Mouse (Mus musculus) midbrain, embryonic 11.5 days (tissue): ENCODE data around the gene Crlf1. TPM values are rescaled to one million over a fixed set of nuclear protein-coding genes. Genes with fewer than 3 reads are reported as not detected.

Source experiments
- ATAC-seq: fragments of 200-750 bp; cut with Nextera tagmentation; 2 replicates; pipeline ENCODE4 v1.8.0; 2017; ENCODE audit warnings: moderate TSS enrichment, moderate library complexity; ENCODE audit not compliant: low FRiP score
- DNase-seq: peaks from one replicate; pipeline ENCODE4 v3.0.0; 2015; ENCODE audit warnings: low spot score; ENCODE audit errors: missing footprints
- H3K27ac ChIP-seq: fragments of 300-500 bp; sonication (generic); 2 replicates; pipeline ENCODE4 v1.5.1; 2014; ENCODE audit warnings: low read depth, low read length
- H3K27me3 ChIP-seq: fragments of 300-500 bp; sonication (generic); 2 replicates; pipeline ENCODE4 v1.6.1; 2014; ENCODE audit warnings: mild to moderate bottlenecking, low read length, moderate library complexity, mixed read lengths; ENCODE audit not compliant: control insufficient read depth, insufficient read depth
- H3K36me3 ChIP-seq: fragments of 300-500 bp; sonication (generic); 2 replicates; pipeline ENCODE4 v1.6.1; 2014; ENCODE audit warnings: mild to moderate bottlenecking, low read length, moderate library complexity, mixed read lengths; ENCODE audit not compliant: control insufficient read depth, insufficient read depth
- H3K4me1 ChIP-seq: fragments of 300-500 bp; sonication (generic); 2 replicates; pipeline ENCODE4 v1.6.1; 2014; ENCODE audit warnings: low read length; ENCODE audit not compliant: control insufficient read depth, insufficient read depth
- H3K4me2 ChIP-seq: fragments of 300-500 bp; sonication (generic); 2 replicates; pipeline ENCODE4 v1.6.1; 2014; ENCODE audit warnings: mild to moderate bottlenecking, moderate library complexity
- H3K4me3 ChIP-seq: fragments of 300-500 bp; sonication (generic); 2 replicates; pipeline ENCODE4 v1.5.1; 2014; ENCODE audit warnings: low read depth, low read length
- H3K9ac ChIP-seq: fragments of 300-500 bp; sonication (generic); 2 replicates; pipeline ENCODE4 v1.6.1; 2014; ENCODE audit warnings: low read length
- H3K9me3 ChIP-seq: fragments of 300-500 bp; sonication (generic); 2 replicates; pipeline ENCODE4 v1.6.1; 2016; ENCODE audit warnings: low read length; ENCODE audit not compliant: control insufficient read depth
- WGBS: fragments of 180-500 bp; shearing (Covaris S2); extraction: QIAGEN DNeasy Blood & Tissue Kit; methylation state at CpG from one replicate; pipeline ENCODE4 v1.1.7; 2014; 5-methylcytosine and 5-hydroxymethylcytosine counted together
- polyA plus RNA-seq: library from polyadenylated mRNA; unstranded; fragments of >200 nt; fragmentation: Nextera tagmentation; extraction: Ambion mirVana; gene quantifications from 2 replicates; pipeline ENCODE4 v1.2.1, GENCODE M21; 2014

The Crlf1 gene
- polyA plus RNA-seq, 1 experiment from 2014 or later = 0.23 TPM

DNA sequence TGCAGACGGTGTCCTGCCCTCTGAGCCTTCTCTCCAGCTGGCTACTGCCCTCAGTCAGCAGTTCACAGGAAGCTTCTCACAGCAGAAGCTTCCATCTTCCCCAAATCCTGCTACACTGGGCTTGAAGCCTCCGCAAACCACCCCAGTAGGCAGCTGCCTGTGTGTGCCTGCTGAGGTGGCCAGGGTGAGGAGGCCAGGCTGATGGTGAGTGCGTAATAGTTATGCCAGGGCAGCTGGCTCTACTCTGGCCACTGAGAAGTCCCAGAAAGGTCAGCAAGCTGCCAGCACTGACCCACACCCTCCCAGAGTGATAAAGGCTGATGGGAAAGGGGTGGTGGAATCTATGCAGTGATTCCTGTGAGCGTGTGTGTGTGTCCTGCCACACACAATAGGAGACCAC is 26.7 kb upstream of the Crlf1 start:
- H3K27me3 ChIP-seq = no peaks in the 10 kb centered on the region
- H3K9me3 ChIP-seq = no peaks in the 10 kb centered on the region
- H3K9ac ChIP-seq = no peak overlapping the region
- no peaks in the 10 kb centered on the region for H3K4me1 ChIP-seq
- H3K4me2 ChIP-seq = no peak overlapping the region
- DNase-seq (peak; percentile 53), ATAC-seq (no peak)
- H3K27ac ChIP-seq = no peak overlapping the region
- 81% methylated on average over 4 of the region's 4 CpGs for WGBS
- H3K4me3 ChIP-seq = no peak overlapping the region
- H3K36me3 ChIP-seq = no peaks in the 10 kb centered on the region

GRCm38 (mm10) chr8:70466771-70467170 is 26.2 kb upstream of the Crlf1 start:
- Histone ChIP-seq H3K4me1 (no peaks in the 10 kb centered on the region), H3K4me3 (no peak overlapping the region), H3K36me3 (no peaks in the 10 kb centered on the region), H3K27me3 (no peaks in the 10 kb centered on the region), H3K9ac (no peak overlapping the region), H3K4me2 (no peak overlapping the region), H3K9me3 (no peaks in the 10 kb centered on the region), H3K27ac (no peak overlapping the region)
- DNase-seq (peak; percentile 14), ATAC-seq (no peak)
- WGBS = 75% methylated on average over 11 of the region's 11 CpGs

GRCm38 (mm10) chr8:70467229-70467725 is 25.7 kb upstream of the Crlf1 start:
- Histone ChIP-seq H3K4me3 (no peak overlapping the region), H3K27ac (no peak overlapping the region), H3K27me3 (no peaks in the 10 kb centered on the region), H3K36me3 (no peaks in the 10 kb centered on the region), H3K9me3 (no peaks in the 10 kb centered on the region), H3K4me1 (no peaks in the 10 kb centered on the region), H3K4me2 (no peak overlapping the region), H3K9ac (no peak overlapping the region)
- 67% methylated on average over 5 of the region's 5 CpGs for WGBS
- DNase-seq (peak; percentile 72), ATAC-seq (no peak)

- no peaks in the 10 kb centered on the region for H3K4me1 ChIP-seq
- no peaks in the 10 kb centered on the region for H3K9me3 ChIP-seq
- 88% methylated on average over 1 of the region's 1 CpGs for WGBS
- H3K9ac ChIP-seq = no peak overlapping the region
- H3K27me3 ChIP-seq = no peaks in the 10 kb centered on the region
- no peak overlapping the region for H3K4me3 ChIP-seq
- peak; percentile 37 for DNase-seq
- H3K4me2 ChIP-seq = no peak overlapping the region
- H3K27ac ChIP-seq = no peak overlapping the region
- ATAC-seq = no peak
- H3K36me3 ChIP-seq = no peaks in the 10 kb centered on the region
These were observed 25.1 kb upstream of the Crlf1 start for GRCm38 (mm10) chr8:70467907-70468306.

GRCm38 (mm10) chr8:70468733-70469132 is 24.2 kb upstream of the Crlf1 start:
- Histone ChIP-seq H3K36me3 (no peaks in the 10 kb centered on the region), H3K27me3 (no peaks in the 10 kb centered on the region), H3K4me2 (no peak overlapping the region), H3K9me3 (no peaks in the 10 kb centered on the region), H3K9ac (no peak overlapping the region), H3K4me3 (no peak overlapping the region), H3K4me1 (no peaks in the 10 kb centered on the region), H3K27ac (no peak overlapping the region)
- peak; percentile 80 for DNase-seq
- WGBS = 90% methylated on average over 4 of the region's 4 CpGs
- no peak for ATAC-seq

- H3K27me3 ChIP-seq = no peaks in the 10 kb centered on the region
- no peak overlapping the region for H3K9ac ChIP-seq
- ATAC-seq = no peak
- H3K36me3 ChIP-seq = no peaks in the 10 kb centered on the region
- H3K4me2 ChIP-seq = no peak overlapping the region
- no peak overlapping the region for H3K4me3 ChIP-seq
- WGBS = 60% methylated on average over 10 of the region's 10 CpGs
- H3K27ac ChIP-seq = no peak overlapping the region
- DNase-seq = peak; percentile 82
- no peaks in the 10 kb centered on the region for H3K4me1 ChIP-seq
- no peaks in the 10 kb centered on the region for H3K9me3 ChIP-seq
These were observed 23.6 kb upstream of the Crlf1 start for GRCm38 (mm10) chr8:70469295-70469916.

- Histone ChIP-seq H3K4me1 (no peaks in the 10 kb centered on the region), H3K27me3 (no peaks in the 10 kb centered on the region), H3K9me3 (no peaks in the 10 kb centered on the region), H3K9ac (no peak overlapping the region), H3K4me3 (no peak overlapping the region), H3K36me3 (no peaks in the 10 kb centered on the region), H3K27ac (no peak overlapping the region), H3K4me2 (no peak overlapping the region)
- DNase-seq (peak; percentile 37), ATAC-seq (no peak)
- 60% methylated on average over 2 of the region's 2 CpGs for WGBS
These were observed 23.0 kb upstream of the Crlf1 start for GRCm38 (mm10) chr8:70469938-70470337.

DNA sequence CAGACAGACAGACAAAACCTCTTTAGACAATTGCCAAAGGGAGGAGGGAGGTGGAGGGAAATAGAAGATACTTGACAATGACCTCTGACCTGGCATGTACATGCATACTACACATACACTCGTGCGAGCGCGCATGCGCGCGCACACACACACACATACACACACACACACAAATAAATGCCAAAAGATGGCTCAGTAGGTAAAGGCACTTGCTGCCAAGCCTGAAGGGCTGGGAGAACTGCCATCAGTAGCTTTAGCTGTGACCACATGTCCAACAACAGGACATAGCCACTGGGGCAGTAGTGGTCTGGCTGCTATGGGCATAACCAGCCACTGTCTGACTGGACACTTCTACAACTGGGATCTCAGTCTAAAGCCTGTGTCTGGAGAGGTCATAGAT is 21.1 kb upstream of the Crlf1 start:
- ATAC-seq (no peak), DNase-seq (peak; percentile 57)
- 98% methylated on average over 7 of the region's 7 CpGs for WGBS
- H3K4me1 ChIP-seq = peaks cover 6% of the 10 kb centered on the region
- H3K9me3 ChIP-seq = no peaks in the 10 kb centered on the region
- no peak overlapping the region for H3K9ac ChIP-seq
- H3K36me3 ChIP-seq = no peaks in the 10 kb centered on the region
- no peaks in the 10 kb centered on the region for H3K27me3 ChIP-seq
- H3K4me2 ChIP-seq = no peak overlapping the region
- H3K4me3 ChIP-seq = no peak overlapping the region
- no peak overlapping the region for H3K27ac ChIP-seq

- under 1% methylated on average over 53 of the region's 53 CpGs for WGBS
- DNase-seq (peak; percentile 99), ATAC-seq (peak; percentile 89)
- Histone ChIP-seq H3K36me3 (no peaks in the 10 kb centered on the region), H3K27ac (no peak within 1 kb of the TSS), H3K9me3 (no peaks in the 10 kb centered on the region), H3K27me3 (peaks cover 3% of the 10 kb centered on the region), H3K9ac (peak within 1 kb of the TSS; percentile 88), H3K4me1 (peaks cover 8% of the 10 kb centered on the region), H3K4me3 (peak within 1 kb of the TSS; percentile 57), H3K4me2 (peak within 1 kb of the TSS; percentile 88)
These were observed 16.4 kb upstream of the Crlf1 start, which contains the start of gene Klhl26 for GRCm38 (mm10) chr8:70476333-70477268. Gene Klhl26 (minus strand): TSS chr8:70476968.
